Mouse (Mus musculus): Measurements from ENCODE around the gene D6Ertd527e.

D6Ertd527e gene

GRCm38 (mm10) chr6:87101281-87101954 lies 3.1 kb upstream of the D6Ertd527e start:
- CTCF ChIA-PET: interaction anchor here (0.5 to 4.5 kb wide), 153 partner anchors 9 to 718 kb away, joined by 3 to 70 read pairs (median 4); partner anchors contain the start of genes Antxr1 (in 3 of the 4), Gkn3 (in 2 of the 4), Aak1 (in 1 of the 4) and Aplf (in 1 of the 4)
- POLR2A ChIA-PET: interaction anchor here in 2 of 4 experiments (0.9 to 1.6 kb wide), 7 partner anchors 9 to 234 kb away, joined by 3 to 4 read pairs (median 3); partner anchors contain the start of gene Antxr1 (in 1 of the 2)

DNA sequence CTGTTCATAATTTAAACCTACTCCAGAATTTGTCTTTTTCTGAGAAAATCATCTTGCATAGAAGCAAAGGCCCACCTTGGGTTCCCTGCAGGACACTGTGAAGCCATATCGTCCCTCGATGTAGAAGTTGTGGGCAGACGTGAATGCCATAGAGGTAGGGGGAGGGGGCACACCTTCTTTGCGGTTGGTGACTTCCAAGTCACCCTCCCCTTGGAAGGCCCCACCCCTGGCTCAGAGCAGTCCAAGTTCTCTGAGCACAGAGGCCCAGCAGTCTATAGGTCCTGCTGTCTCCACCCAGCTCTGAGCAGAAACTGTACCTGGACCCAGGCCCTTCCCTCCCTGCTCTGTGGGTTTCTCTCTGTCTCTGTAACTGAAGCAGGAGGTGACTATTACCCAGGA lies 2.6 kb upstream of the D6Ertd527e start:
- POLR2A ChIA-PET: interaction anchor here in 3 of 4 experiments (0.6 to 1.4 kb wide), 6 partner anchors 8 to 228 kb away, joined by 3 to 11 read pairs (median 4); partner anchors contain the start of gene Gfpt1 (in 1 of the 3)
- CTCF ChIA-PET: interaction anchor here (0.5 to 4.5 kb wide), 104 partner anchors 9 to 718 kb away, joined by 3 to 70 read pairs (median 5); partner anchors contain the start of genes Antxr1 (in 3 of the 4), Aak1 (in 1 of the 4), Aplf (in 1 of the 4) and Gkn1 (in 1 of the 4)

- CTCF ChIA-PET: interaction anchor here (0.6 to 4.5 kb wide), 43 partner anchors 10 to 898 kb away, joined by 3 to 70 read pairs (median 6); partner anchors contain the start of genes Antxr1 (in 2 of the 4) and Aak1 (in 1 of the 4)
- POLR2A ChIA-PET: interaction anchor here in 2 of 4 experiments (0.6 to 1.3 kb wide), 5 partner anchors 17 to 227 kb away, joined by 3 to 11 read pairs (median 5); partner anchors contain the start of gene Gfpt1 (in 1 of the 2)
These were observed 2.1 kb upstream of the D6Ertd527e start for GRCm38 (mm10) chr6:87102421-87102911.

DNA sequence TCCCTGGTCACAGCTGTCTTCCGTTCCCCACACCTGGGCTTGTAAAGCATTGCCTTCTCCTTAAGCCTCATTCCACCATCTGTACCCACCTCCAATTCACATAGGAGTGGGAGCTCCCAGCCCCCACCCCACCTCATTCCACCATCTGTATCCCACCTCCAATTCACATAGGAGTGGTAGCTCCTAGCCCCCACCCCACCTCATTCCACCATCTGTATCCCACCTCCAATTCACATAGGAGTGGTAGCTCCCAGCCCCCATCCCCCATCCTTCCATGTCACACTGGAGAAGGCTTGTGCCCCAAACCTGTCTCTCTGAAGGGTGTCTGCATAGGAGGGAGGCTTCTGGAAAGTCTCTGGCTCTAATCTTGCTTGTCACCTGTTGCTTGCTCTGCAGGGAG lies 1.2 kb upstream of the D6Ertd527e start:
- POLR2A ChIA-PET: interaction anchor here in 1 of 4 experiments (1.2 to 1.3 kb wide), 2 partner anchors 16 to 61 kb away, joined by 3 read pairs; partner anchors contain the start of gene Gfpt1
- CTCF ChIA-PET: interaction anchor here in 3 of 4 experiments (0.6 to 4.5 kb wide), 11 partner anchors 14 to 408 kb away, joined by 3 to 57 read pairs (median 10); partner anchors contain the start of gene Antxr1 (in 1 of the 3)

DNA sequence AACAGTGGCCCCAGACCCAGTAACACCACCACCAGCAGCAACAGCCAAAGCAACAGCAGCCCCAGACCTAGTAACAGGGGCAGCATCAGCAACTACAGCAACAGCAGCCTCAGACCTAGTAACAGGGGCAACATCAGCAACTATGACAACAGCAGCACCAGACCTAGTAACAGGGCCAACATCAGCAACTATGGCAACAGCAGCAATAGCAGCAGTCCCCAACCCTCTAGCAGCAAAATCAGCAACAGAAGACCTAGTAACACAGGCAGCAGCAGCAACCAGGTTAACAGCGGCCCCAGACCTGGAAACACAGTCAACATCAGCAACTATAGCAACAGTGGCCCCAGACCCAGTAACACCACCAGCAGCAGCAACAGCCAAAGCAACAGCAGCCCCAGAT lies 6.9 kb downstream of the D6Ertd527e start:
- POLR2A ChIA-PET: no interaction called here
- CTCF ChIA-PET: interaction anchor here in 2 of 4 experiments (1.2 to 1.6 kb wide), 2 partner anchors 10 kb away, joined by 7 to 8 read pairs; no protein-coding TSS in a partner anchor

GRCm38 (mm10) chr6:87112125-87112524 lies 7.6 kb downstream of the D6Ertd527e start:
- CTCF ChIA-PET: interaction anchor here in 2 of 4 experiments (1.2 to 1.6 kb wide), 2 partner anchors 10 to 11 kb away, joined by 7 to 8 read pairs; no protein-coding TSS in a partner anchor

GRCm38 (mm10) chr6:87115981-87116380 lies 11.4 kb downstream of the D6Ertd527e start:
- CTCF ChIA-PET: interaction anchor here in 2 of 4 experiments (1.3 to 2.6 kb wide), 2 partner anchors 14 to 15 kb away, joined by 3 to 16 read pairs; no protein-coding TSS in a partner anchor

More at GRCm38 (mm10) chr6:87112125-87112524, 7.6 kb downstream of the D6Ertd527e start:
- POLR2A ChIA-PET: no interaction called here

DNA sequence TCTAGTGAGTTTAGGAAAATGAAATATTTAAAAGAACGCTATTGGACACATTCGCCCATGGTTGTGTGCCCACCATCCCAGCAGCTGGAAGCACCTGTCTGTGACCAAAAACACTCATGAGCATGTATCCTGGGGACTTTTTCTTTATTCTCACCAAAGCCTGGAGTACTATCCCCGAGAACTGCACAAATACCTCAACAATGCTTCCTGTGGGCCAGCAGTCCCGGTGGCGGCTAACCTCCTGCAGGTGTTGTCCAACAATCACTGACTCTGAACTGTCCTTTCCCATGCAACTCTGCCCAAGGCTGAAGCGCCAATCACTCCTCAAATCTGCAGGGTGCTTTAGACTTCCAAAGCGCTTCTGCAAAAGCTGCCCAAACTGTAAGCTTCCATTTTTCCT lies 12.1 kb downstream of the D6Ertd527e start:
- CTCF ChIA-PET: interaction anchor here in 3 of 4 experiments (1.0 to 2.6 kb wide), 3 partner anchors 14 to 15 kb away, joined by 3 to 16 read pairs (median 3); no protein-coding TSS in a partner anchor
- POLR2A ChIA-PET: interaction anchor here in 1 of 4 experiments (1.7 kb wide), 1 partner anchor 74 kb away, joined by 6 read pairs; the partner anchor contains the start of gene Gfpt1

More at GRCm38 (mm10) chr6:87115981-87116380, 11.4 kb downstream of the D6Ertd527e start:
- POLR2A ChIA-PET: interaction anchor here in 1 of 4 experiments (1.7 kb wide), 1 partner anchor 74 kb away, joined by 6 read pairs; the partner anchor contains the start of gene Gfpt1

DNA sequence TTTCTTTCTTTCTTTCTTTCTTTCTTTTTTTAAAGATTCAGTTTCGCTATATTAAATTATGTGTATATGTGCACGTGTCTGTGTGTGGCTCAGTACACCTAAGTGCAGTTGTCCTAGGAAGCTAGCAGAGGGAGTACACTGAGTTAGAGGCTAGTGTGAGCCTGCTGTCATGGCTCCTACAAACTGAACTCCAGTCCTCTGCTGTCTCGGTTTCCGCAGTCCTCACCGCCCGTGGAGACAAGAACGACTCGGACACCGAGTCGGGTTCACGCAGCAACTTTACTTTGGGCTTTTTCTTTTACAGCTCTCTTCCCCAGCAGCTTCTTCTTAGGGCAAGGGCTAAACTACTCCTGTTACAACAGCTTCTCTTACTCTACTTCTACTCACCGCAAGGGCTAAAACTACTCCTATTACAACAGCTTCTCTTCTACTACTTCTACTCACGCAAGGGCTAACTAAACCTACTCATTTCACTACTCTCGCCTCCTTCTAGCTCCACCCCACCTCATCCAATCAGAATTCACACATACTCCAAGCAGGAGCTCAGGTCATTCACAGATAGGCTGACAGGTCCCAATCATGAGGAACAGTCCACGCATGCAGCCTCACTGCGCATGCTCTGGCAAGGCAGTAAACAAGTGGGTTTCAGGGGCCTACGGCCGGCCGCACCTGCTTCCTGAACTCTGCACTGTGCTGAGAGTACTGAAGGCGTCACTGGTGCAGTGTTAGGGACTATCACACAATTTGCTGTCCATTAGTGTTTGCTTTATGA lies 14.7 kb downstream of the D6Ertd527e start:
- CTCF ChIA-PET: interaction anchor here (0.6 to 4.1 kb wide), 5 partner anchors 17 to 471 kb away, joined by 3 to 22 read pairs (median 5); partner anchors contain the start of gene Prokr1 (in 1 of the 4)
- POLR2A ChIA-PET: interaction anchor here in 3 of 4 experiments (0.9 to 2.0 kb wide), 11 partner anchors 11 to 265 kb away, joined by 3 to 4 read pairs (median 3); partner anchors contain the start of genes Gfpt1 (in 1 of the 3) and Nfu1 (in 1 of the 3)

GRCm38 (mm10) chr6:87119975-87120374 lies 15.4 kb downstream of the D6Ertd527e start:
- POLR2A ChIA-PET: interaction anchor here in 3 of 4 experiments (0.8 to 2.0 kb wide), 11 partner anchors 12 to 264 kb away, joined by 3 to 4 read pairs (median 3); partner anchors contain the start of genes Gfpt1 (in 1 of the 3) and Nfu1 (in 1 of the 3)
- CTCF ChIA-PET: interaction anchor here in 3 of 4 experiments (0.7 to 4.1 kb wide), 6 partner anchors 18 to 346 kb away, joined by 3 to 22 read pairs (median 4); no protein-coding TSS in a partner anchor

DNA sequence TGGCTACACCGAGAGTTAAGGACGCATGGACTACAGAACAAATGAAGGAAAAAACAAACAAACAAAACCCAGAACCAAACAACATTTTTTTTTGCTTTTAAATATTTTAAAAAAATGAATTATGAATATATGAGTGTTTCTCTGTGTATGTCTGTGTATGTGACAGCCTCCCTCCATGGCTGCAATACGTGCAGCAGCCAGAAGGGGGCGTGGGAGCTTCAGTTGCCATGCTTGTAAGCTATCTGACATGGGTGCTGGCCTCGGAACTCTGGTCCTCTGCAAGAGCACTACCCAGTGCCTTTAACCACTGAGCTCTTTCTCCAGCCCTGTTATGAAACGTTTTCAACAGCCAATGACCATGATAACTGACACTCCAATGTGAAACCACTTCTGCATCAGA lies 16.1 kb downstream of the D6Ertd527e start:
- POLR2A ChIA-PET: interaction anchor here in 2 of 4 experiments (0.8 to 2.0 kb wide), 2 partner anchors 78 to 217 kb away, joined by 3 to 4 read pairs; partner anchors contain the start of gene Gfpt1 (in 1 of the 2)
- CTCF ChIA-PET: interaction anchor here (0.6 to 4.1 kb wide), 13 partner anchors 10 to 345 kb away, joined by 3 to 22 read pairs (median 4); no protein-coding TSS in a partner anchor

GRCm38 (mm10) chr6:87121961-87122360 lies 17.4 kb downstream of the D6Ertd527e start:
- ChIA-PET POLR2A (interaction anchor here in 2 of 4 experiments (0.6 to 0.8 kb wide), 3 partner anchors 56 to 859 kb away, joined by 3 to 7 read pairs (median 4); partner anchors contain the start of gene H1fx (in 1 of the 2)), CTCF (interaction anchor here (0.6 to 4.1 kb wide), 6 partner anchors 10 to 583 kb away, joined by 3 to 17 read pairs (median 8); no protein-coding TSS in a partner anchor)

DNA sequence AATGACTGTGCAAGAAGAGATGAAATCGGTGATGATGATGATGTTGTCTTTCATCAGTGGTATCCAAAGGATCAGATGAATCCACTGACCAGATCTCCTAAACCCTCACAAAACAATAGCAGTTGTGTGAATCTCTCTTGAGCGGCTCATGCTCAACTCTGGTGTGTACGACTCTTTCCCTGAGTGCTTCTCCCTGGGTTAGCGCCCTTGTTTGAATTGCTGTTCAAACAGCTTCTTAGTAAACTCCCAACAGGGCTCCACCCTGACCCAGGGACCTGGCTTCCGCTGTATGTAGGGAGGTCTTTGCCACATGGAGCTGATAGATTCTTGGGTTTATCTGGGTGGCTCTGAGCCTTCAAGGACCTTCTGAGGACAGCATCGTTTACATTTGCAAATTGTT lies 18.9 kb downstream of the D6Ertd527e start:
- ChIA-PET CTCF (interaction anchor here in 2 of 4 experiments (0.6 to 1.3 kb wide), 5 partner anchors 22 to 261 kb away, joined by 3 to 4 read pairs (median 3); partner anchors contain the start of gene Antxr1 (in 1 of the 2)), POLR2A (interaction anchor here in 1 of 4 experiments (0.8 kb wide), 1 partner anchor 728 kb away, joined by 3 read pairs; the partner anchor contains the start of gene Cnbp)

DNA sequence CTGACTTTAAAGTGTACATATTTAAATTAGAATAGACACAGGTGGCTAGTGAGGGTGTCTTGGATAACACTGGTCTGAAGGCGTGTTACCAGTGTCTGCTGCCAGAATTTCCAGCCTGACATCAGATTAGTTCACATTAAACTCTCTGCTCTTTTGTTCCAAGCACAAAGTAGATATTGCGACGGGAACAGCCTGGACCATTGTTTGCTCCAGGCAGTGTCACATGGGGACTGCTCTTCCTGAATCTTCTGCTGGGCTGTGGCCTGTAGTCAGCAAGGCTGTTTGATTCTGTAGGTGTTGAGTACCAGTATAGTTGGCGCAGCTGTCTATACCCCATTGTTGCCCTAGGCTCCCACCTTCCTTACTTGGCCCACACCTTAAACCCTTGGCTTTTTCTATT lies 19.4 kb downstream of the D6Ertd527e start:
- ChIA-PET POLR2A (no interaction called here), CTCF (interaction anchor here in 2 of 4 experiments (0.6 to 1.3 kb wide), 3 partner anchors 23 to 212 kb away, joined by 3 to 4 read pairs (median 3); partner anchors contain the start of gene Antxr1 (in 1 of the 2))

- ChIA-PET CTCF (interaction anchor here in 1 of 4 experiments (0.6 kb wide), 1 partner anchor 147 kb away, joined by 3 read pairs; no protein-coding TSS in a partner anchor), POLR2A (interaction anchor here in 1 of 4 experiments (0.6 kb wide), 1 partner anchor 615 kb away, joined by 3 read pairs; no protein-coding TSS in a partner anchor)
These were observed 22.7 kb downstream of the D6Ertd527e start for GRCm38 (mm10) chr6:87127049-87127753.

- POLR2A ChIA-PET: no interaction called here
These were observed 25.3 kb downstream of the D6Ertd527e start for GRCm38 (mm10) chr6:87129861-87130260.

More at GRCm38 (mm10) chr6:87129861-87130260, 25.3 kb downstream of the D6Ertd527e start:
- CTCF ChIA-PET: interaction anchor here in 2 of 4 experiments (0.6 to 1.2 kb wide), 2 partner anchors 28 to 50 kb away, joined by 3 read pairs; no protein-coding TSS in a partner anchor
